Mouse (Mus musculus) kidney, postnatal 25 days (tissue): ENCODE results near the gene Wdr86.

Experiments
- DNase-seq, 2 experiments: peaks; one replicate each; pipeline ENCODE4 v3.0.0; 2021; ENCODE audit warnings: mixed read lengths in 2 of 2

Gene Wdr86

DNA sequence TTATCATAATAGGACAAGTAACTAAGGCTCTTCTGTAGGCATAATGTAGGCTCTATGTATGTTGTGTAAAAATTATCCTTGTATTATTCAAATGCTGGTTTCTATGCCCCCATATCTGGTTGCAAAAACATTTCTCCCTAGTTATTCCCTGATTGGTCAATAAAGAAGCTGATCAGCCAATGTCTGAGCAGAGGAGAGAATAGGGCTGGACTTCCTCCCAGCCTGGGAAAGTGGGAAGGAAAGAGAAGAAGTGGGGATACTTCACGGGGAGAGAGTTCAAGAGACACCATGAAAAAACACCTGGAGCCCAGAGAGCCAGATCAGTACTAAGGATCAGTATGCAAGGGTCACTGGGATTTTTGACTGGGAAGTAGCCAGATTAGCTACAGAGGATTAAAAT is 49.1 kb downstream of the Wdr86 start:
- DNase-seq: no peak

DNA sequence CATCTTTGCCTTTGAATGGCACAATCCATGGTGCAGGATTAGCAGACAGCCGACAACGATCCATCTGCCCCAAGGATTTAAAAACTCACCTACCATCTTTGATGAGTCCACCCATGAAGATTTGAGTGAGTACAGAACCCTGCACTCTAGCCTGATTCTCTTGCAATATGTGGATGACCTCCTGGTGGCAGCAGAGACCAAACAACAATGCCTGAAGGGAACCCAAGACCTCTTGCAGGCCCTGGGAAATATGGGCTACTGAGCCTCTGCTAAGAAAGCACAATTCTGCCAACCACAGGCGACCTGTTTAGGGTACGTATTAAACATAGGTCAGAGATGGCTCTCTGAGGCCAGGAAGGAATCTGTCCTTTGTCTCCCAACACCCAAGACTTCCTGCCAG is 56.3 kb downstream of the Wdr86 start:
- DNase-seq: peak; percentile 72 to 89
